8 mouse cellular contexts compared by ENCODE assay signal in the genomic region with DNA sequence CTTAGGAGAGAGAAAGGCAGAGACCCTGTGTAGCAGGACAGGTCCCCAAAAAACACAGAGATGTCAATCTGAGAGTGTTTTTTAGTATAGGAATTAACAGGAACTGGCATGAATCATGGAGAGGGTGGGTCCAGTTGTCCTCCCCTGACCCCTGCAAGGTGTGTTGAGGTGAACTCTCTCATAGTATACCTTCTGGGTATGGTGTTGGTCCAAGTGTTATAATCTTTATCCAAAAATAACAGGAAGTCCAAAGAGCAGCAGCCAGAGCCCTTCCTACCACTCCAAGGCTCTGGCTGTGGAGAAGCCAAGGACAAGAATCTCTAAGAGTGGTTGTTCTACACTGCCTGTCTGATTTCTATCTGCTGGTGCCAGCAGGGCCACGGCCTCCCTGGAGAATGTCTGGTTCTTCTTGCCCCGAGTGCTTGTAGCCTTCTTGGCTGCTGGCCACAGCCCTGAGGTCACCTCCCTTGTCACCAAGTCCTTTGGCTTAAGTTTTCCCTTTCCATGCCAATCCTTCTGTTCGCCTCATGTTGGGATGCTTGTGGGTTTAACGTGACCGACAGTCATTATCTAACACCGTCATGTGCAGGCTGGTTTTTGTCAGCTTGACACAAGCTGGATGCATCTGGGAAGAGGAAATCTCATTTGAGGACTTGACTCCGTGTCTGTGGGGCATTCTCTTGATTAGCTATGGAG. TPM values are rescaled to one million over a fixed set of nuclear protein-coding genes. Genes with fewer than 3 reads are reported as not detected.
DNase-seq lines count a peak whose midpoint lies in the region; ATAC-seq lines count a peak whose summit lies in the region.

No protein-coding gene starts in this region.

- peak; percentile 41 to 46 for DNase-seq in right cerebral cortex, postnatal 10 days (ENCODE audit: low spot score in 2 of 2)
- DNase-seq in right cerebral cortex, postnatal 14 days: no peak
- peak; percentile 63 for DNase-seq in embryonic facial prominence, embryonic 14.5 days (ENCODE audit: low spot score)
- peak; percentile 74 to 80 for DNase-seq in heart, postnatal 14 days
- DNase-seq in ovary, postnatal 36 days (ENCODE audit: low spot score): peak; percentile 63
- no peak for DNase-seq in left cerebral cortex, adult 11 months (ENCODE audit: low spot score)
- DNase-seq in thymus, postnatal 36 days: no peak

- H3K27me3 ChIP-seq in embryonic facial prominence, embryonic 14.5 days (replicated peaks; ENCODE audit: control insufficient read depth, insufficient read depth, low read length): no peaks in the 10 kb centered on the region

- no peak overlapping the region for H3K9ac ChIP-seq in embryonic facial prominence, embryonic 14.5 days (ENCODE audit: low read depth, low read length)

- no peak overlapping the region for H3K27ac ChIP-seq in embryonic facial prominence, embryonic 14.5 days (replicated peaks; ENCODE audit: low read depth, low read length)

- H3K4me1 ChIP-seq in embryonic facial prominence, embryonic 14.5 days (ENCODE audit: control insufficient read depth, insufficient read depth, low read length): peaks cover 16% of the 10 kb centered on the region; the same call in 1 of the 2 replicates

- H3K4me3 ChIP-seq in embryonic facial prominence, embryonic 14.5 days (ENCODE audit: low read depth, low read length): no peak overlapping the region

- no peak; the same call in 1 of the 2 replicates for ATAC-seq in embryonic facial prominence, embryonic 14.5 days (ENCODE audit: low read depth)
- ATAC-seq in inflammation-experienced regulatory T-cells, adult 6 months: no peak

- no peaks in the 10 kb centered on the region for H3K36me3 ChIP-seq in embryonic facial prominence, embryonic 14.5 days (ENCODE audit: control insufficient read depth, insufficient read depth, low read length)

- no peaks in the 10 kb centered on the region for H3K9me3 ChIP-seq in embryonic facial prominence, embryonic 14.5 days (ENCODE audit: control insufficient read depth, low read length)

- H3K4me2 ChIP-seq in embryonic facial prominence, embryonic 14.5 days (ENCODE audit: low read depth, low read length): no peak overlapping the region

- 34% methylated on average over 7 of the region's 7 CpGs for WGBS in embryonic facial prominence, embryonic 14.5 days

- intact Hi-C loops in heart, postnatal 14 days (cut with DNase I): loop anchor here (2.0 kb wide), 1 partner anchor 60 kb away; no protein-coding TSS in a partner anchor

RNA-seq across cellular contexts. Expression of a gene that starts 27.8 kb away (rescaled TPM):
- polyA plus RNA-seq in embryonic facial prominence, embryonic 14.5 days (2014; fragmentation: Nextera tagmentation; extraction: Ambion mirVana): 27.2 and 30.4 TPM in 2 replicates
- total RNA-seq in heart, postnatal 14 days (2021): 10 to 100 TPM; 19.6 to 22.7 TPM
- 1 to 10 TPM; 2.7 to 4.1 (median 3.8) TPM for polyA plus RNA-seq in inflammation-experienced regulatory T-cells, adult 6 months (2017; shearing (Covaris generic))

Comparison
In these comparisons a context has a peak if more than half of its experiments do, and no peak if none do; other contexts are left out.
1. DNase-seq: peak in right cerebral cortex, postnatal 10 days (2 of 2), embryonic facial prominence, embryonic 14.5 days (single experiment), heart, postnatal 14 days (2 of 2) and ovary, postnatal 36 days (single experiment); none in right cerebral cortex, postnatal 14 days (single experiment), left cerebral cortex, adult 11 months (single experiment) and thymus, postnatal 36 days (0 of 2).